Mouse (Mus musculus): ENCODE measurements around the gene Plekhm2.

Gene Plekhm2

GRCm38 (mm10) chr4:141664799-141665198 lies at the start of gene Plekhm2:
Plekhm2 (minus strand) TSS chr4:141664899.
- no peak for DNase-seq

- no peak for DNase-seq
Measured at GRCm38 (mm10) chr4:141713598-141714142, 49.0 kb upstream of the Plekhm2 start.

DNA sequence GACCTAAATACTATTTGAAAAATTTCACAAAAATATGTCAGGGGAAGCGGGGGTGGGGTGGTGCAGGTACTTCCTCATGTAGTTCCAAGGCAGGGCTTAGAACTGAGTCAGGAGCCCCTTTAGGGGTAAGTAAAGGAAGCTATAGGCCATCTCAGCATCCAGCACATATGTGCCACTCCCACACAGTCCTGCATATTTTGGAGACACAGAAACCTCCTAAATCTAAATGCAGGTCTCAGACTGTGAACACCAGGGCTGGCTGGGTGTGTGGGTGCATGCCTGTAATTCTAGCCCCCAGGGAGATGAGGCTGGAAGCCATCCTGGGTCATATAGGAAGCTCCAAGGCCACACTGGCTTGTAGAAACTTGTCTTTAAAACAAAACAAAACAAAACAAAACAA lies 46.6 kb upstream of the Plekhm2 start:
- DNase-seq: no peak

DNA sequence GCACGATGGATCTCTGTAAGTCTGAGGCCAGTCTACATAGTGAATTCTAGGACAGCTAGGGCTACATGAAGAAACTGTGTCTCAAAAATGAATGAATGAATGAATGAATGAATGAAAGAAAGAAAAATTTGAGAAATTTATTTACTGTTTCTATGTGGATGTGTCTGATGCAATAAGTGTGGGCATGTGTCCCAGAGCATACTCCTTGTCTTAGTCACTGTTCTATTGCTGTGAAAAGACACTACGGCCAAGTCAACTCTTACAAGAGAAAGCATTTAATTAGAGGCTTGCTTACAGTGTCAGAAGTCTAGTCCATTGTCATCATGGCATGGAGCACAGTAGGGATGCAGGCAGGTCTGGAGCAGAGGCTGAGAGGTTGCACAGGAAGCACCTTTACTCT lies 44.3 kb upstream of the Plekhm2 start:
- no peak for DNase-seq

- no peak for DNase-seq
Measured at GRCm38 (mm10) chr4:141708005-141708404, 43.3 kb upstream of the Plekhm2 start.

DNA sequence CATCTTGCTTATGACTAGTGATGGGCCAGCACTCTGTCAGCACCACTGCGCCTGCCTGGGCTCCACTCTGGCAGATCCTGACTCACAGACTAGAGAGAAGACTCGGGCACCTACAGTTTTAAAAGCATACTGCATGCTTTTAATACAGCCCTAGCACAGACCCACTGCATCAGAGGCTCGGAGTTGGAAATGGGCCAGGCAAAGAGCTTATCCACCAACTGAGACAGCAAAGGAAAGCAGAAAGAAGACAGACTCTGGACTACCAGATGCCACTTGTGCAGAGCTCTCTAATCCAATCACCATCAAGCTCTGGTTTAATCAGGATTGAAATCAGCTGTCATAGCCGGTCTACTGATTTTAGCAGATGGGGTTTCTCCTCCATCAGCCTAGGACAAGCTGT lies 40.6 kb upstream of the Plekhm2 start:
- no peak for DNase-seq

GRCm38 (mm10) chr4:141704625-141705024 lies 39.9 kb upstream of the Plekhm2 start:
- no peak for DNase-seq

GRCm38 (mm10) chr4:141694719-141695118 lies 30.0 kb upstream of the Plekhm2 start:
- no peak for DNase-seq

DNA sequence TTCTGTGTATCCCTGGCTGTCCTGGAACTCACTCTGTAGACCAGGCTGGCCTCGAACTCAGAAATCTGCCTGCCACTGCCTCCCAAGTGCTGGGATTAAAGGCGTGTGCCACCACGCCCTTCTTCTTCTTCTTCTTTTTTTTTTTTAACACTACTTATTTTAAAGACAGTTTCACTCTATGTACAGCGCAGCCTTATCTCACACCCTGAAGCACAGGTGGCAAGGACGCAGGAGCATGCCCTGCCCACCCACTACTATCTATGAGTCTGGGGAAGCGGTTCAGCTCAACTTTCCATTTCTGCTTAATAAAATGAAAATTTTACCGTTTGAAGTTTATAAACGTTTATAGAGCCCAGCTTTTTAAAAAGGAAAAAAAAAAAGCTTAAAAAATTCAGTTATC lies 23.8 kb upstream of the Plekhm2 start:
- DNase-seq: no peak

- DNase-seq: no peak
Measured at GRCm38 (mm10) chr4:141686525-141686924, 21.8 kb upstream of the Plekhm2 start.

- no peak for DNase-seq
Measured at GRCm38 (mm10) chr4:141686093-141686492, 21.4 kb upstream of the Plekhm2 start.

- no peak for DNase-seq
Measured at GRCm38 (mm10) chr4:141685499-141685898, 20.8 kb upstream of the Plekhm2 start, which contains the start of gene Rsc1a1. Rsc1a1 (minus strand) TSS chr4:141685599.

GRCm38 (mm10) chr4:141682706-141683230 lies 18.1 kb upstream of the Plekhm2 start:
- no peak for DNase-seq

DNA sequence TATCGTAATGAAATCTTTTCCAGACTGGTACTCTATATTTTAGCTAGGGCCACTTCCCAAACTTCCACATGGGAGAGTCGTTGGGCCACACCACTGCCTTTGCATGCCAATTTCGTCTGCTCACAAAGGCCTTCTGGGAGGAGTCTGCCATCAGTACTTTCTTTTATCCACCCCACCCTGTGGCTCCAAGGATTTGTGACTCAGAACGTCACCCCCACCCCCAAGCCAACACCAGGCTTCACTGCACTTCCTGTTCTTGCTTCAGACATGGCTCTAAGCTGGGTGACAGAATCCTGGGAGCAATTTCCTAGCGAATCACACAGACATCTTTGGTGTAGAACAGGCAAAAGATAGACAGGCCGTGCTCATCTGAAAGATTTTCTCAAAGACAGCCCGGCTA lies 17.1 kb upstream of the Plekhm2 start:
- DNase-seq: no peak

DNA sequence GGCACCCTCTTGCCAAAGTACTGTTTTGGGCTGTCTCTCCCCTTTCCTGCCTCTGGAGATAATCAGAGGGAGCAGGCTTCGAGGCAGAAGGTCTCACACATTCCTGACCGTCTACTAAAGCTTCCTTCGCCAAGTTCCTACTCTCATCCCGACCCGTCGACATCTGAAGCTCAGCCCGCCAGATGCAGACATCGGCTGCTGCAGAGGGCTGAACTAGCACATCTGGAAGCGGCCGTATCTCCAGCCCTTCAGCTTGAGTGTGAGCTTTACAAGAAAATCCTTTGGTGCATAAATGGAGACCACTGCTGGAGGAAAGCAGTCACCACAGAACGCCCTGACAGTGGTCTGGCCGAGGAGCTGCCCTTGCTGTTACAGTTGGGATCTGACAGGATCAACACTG lies 16.2 kb upstream of the Plekhm2 start:
- no peak for DNase-seq

GRCm38 (mm10) chr4:141679016-141679415 lies 14.3 kb upstream of the Plekhm2 start:
- no peak for DNase-seq

GRCm38 (mm10) chr4:141676462-141676979 lies 11.8 kb upstream of the Plekhm2 start:
- no peak for DNase-seq

DNA sequence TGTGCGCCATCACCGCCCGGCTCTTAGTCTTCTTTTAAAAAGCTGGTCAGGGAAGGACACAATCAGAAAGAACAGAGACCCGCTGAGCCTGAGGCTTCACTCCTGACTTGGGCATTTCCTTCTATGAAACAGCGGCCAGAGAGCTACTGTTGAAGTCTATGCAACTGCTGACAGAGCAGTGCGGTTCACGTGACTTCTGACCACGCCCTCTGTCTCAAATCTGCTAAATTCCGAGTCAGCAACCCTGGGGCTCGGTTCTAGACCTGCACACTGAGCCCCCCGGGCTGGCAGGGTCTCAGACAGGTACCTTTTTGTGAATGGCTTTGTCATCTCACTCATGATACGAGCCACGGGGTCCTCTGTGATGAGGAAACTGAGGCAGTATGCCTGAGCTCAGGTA lies 7.6 kb upstream of the Plekhm2 start:
- no peak for DNase-seq

- DNase-seq: no peak
Measured at GRCm38 (mm10) chr4:141671389-141671788, 6.7 kb upstream of the Plekhm2 start.

- no peak for DNase-seq
Measured at GRCm38 (mm10) chr4:141669898-141670712, 5.4 kb upstream of the Plekhm2 start.

GRCm38 (mm10) chr4:141664011-141664745 lies 521 bp downstream of the Plekhm2 start:
- DNase-seq: peak; percentile 78

GRCm38 (mm10) chr4:141663122-141663931 lies 1.4 kb downstream of the Plekhm2 start:
- DNase-seq: peak; percentile 21
